Mouse (Mus musculus): ENCODE results near the gene Rtn4. TPM values are rescaled to one million over a fixed set of nuclear protein-coding genes. Genes with fewer than 3 reads are reported as not detected.

The Rtn4 gene
- total RNA-seq (2021), result 100 to 1,000 TPM; 312 to 517 TPM
- long read RNA-seq, experiment 1, transcript Rtn4-202 (7 exons, 3,615 nt), result major isoform, 291 of 452 reads
- long read RNA-seq, experiment 1, transcript Rtn4-204 (8 exons, 2,257 nt), result minor isoform, 25 of 452 reads
- long read RNA-seq, experiment 1, transcript Rtn4-201 (7 exons, 1,773 nt), result minor isoform, 59 of 452 reads
- long read RNA-seq, experiment 1, partial matches to known transcripts, result 9 of 452 reads
- long read RNA-seq, experiment 1, other reads (novel, unspliced or antisense), result 66 of 452 reads
- long read RNA-seq, experiment 2, transcript Rtn4-202 (7 exons, 3,615 nt), result major isoform, 23 of 52 reads
- long read RNA-seq, experiment 2, transcript Rtn4-201 (7 exons, 1,773 nt), result minor isoform, 22 of 52 reads
- long read RNA-seq, experiment 2, partial matches to known transcripts, result 1 of 52 reads
- long read RNA-seq, experiment 2, other reads (novel, unspliced or antisense), result 4 of 52 reads

- peak; percentile 98 to 99 for DNase-seq
These were observed at the start of gene Rtn4 for GRCm38 (mm10) chr11:29692683-29693272. Rtn4 (plus strand) TSS chr11:29692947.

GRCm38 (mm10) chr11:29644421-29644820 lies 48.3 kb upstream of the Rtn4 start:
- DNase-seq, result no peak

GRCm38 (mm10) chr11:29645411-29646066 lies 47.2 kb upstream of the Rtn4 start:
- peak; percentile 10 to 34 for DNase-seq

- DNase-seq, result peak; percentile 33 to 40
These were observed 45.0 kb upstream of the Rtn4 start for GRCm38 (mm10) chr11:29647568-29648319.

GRCm38 (mm10) chr11:29655381-29655780 lies 37.4 kb upstream of the Rtn4 start:
- peak; percentile 14 to 16 for DNase-seq

GRCm38 (mm10) chr11:29660740-29661139 lies 32.0 kb upstream of the Rtn4 start:
- no peak for DNase-seq

- no peak for DNase-seq
These were observed 25.1 kb upstream of the Rtn4 start for GRCm38 (mm10) chr11:29667634-29668033.

- no peak for DNase-seq
These were observed 23.0 kb upstream of the Rtn4 start for GRCm38 (mm10) chr11:29669706-29670105.

GRCm38 (mm10) chr11:29673359-29673758 lies 19.4 kb upstream of the Rtn4 start:
- DNase-seq, result no peak

- DNase-seq, result no peak
These were observed 16.0 kb upstream of the Rtn4 start for GRCm38 (mm10) chr11:29676718-29677117.

GRCm38 (mm10) chr11:29679942-29680341 lies 12.8 kb upstream of the Rtn4 start:
- DNase-seq, result no peak

- DNase-seq, result no peak
These were observed 12.0 kb upstream of the Rtn4 start for GRCm38 (mm10) chr11:29680771-29681170.

- DNase-seq, result no peak
These were observed 8.5 kb upstream of the Rtn4 start for GRCm38 (mm10) chr11:29684272-29684671.

- DNase-seq, result no peak
These were observed 6.6 kb upstream of the Rtn4 start for GRCm38 (mm10) chr11:29686176-29686575.

GRCm38 (mm10) chr11:29691556-29691955 lies 1.2 kb upstream of the Rtn4 start:
- no peak for DNase-seq

- DNase-seq, result peak; percentile 63 to 69
These were observed 550 bp upstream of the Rtn4 start for GRCm38 (mm10) chr11:29692111-29692682.

GRCm38 (mm10) chr11:29693576-29694410 lies 1.0 kb downstream of the Rtn4 start:
- peak; percentile 88 to 92 for DNase-seq

GRCm38 (mm10) chr11:29694754-29695153 lies 2.0 kb downstream of the Rtn4 start:
- no peak for DNase-seq

- no peak for DNase-seq
These were observed 10.0 kb downstream of the Rtn4 start for GRCm38 (mm10) chr11:29702721-29703120.

- no peak for DNase-seq
These were observed 12.5 kb downstream of the Rtn4 start for GRCm38 (mm10) chr11:29705263-29705662.

GRCm38 (mm10) chr11:29706845-29707244 lies 14.1 kb downstream of the Rtn4 start:
- no peak for DNase-seq

Measured in adrenal gland, postnatal 36 days (tissue).